Mouse (Mus musculus): ENCODE measurements around the gene Dock7. TPM values are rescaled to one million over a fixed set of nuclear protein-coding genes. Genes with fewer than 3 reads are reported as not detected.

The Dock7 gene
- polyA plus RNA-seq, 1 experiment from 2014 or later = 94.2 TPM

DNA sequence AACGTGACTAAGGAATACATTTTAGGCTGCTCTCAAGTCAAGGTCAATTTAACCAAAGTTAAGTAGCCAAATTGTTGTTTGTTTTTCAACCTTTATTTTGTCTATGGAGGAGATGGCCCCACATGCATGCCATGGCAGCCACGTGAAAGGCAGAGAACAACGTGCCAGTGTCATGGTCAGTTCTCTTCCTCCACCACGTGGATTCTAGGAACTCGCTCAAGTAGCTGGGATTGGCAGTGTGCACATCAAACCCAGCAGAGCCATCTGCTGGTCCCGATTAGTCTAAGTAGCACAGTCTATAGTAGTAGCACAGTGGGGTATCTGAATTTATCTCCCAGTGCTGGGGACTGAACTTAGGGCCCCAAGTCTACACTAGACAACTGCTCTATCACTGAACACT lies 51.9 kb downstream of the Dock7 start:
- no peaks in the 10 kb centered on the region for H3K9me3 ChIP-seq
- H3K4me1 ChIP-seq = no peaks in the 10 kb centered on the region
- no peak overlapping the region for H3K4me2 ChIP-seq (replicated peaks)
- peaks cover 57% of the 10 kb centered on the region for H3K36me3 ChIP-seq
- no peak overlapping the region for H3K4me3 ChIP-seq
- no peak for ATAC-seq (ENCODE audit: insufficient number of reproducible peaks, insufficient read depth, low FRiP score, low TSS enrichment)
- 82% methylated on average over 6 of the region's 6 CpGs for WGBS
- no peak overlapping the region for H3K9ac ChIP-seq
- H3K27me3 ChIP-seq = no peaks in the 10 kb centered on the region
- no peak overlapping the region for H3K27ac ChIP-seq

DNA sequence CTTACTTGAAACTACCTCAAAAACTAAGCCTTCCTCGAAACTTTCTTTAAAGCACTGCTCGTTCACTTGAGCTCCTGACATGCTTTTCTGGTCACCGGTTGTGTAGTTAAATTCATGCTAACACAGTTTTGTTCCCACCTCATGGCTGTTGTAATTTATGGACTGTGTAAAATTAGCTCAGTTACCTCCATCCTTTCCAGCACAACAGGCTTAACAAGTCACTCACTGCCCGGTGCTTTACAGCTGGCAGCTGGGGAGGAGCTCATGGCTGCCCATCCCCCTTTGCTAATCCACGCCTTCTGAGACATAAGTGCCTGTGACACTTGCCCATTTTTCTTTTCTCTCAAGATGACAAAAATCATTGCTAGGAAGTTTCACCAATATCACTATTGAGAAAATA lies 56.2 kb downstream of the Dock7 start:
- Histone ChIP-seq H3K9ac (no peak overlapping the region), H3K27ac (no peak overlapping the region), H3K36me3 (peaks cover 35% of the 10 kb centered on the region), H3K27me3 (no peaks in the 10 kb centered on the region), H3K9me3 (no peaks in the 10 kb centered on the region), H3K4me2 (replicated peaks) (no peak overlapping the region), H3K4me1 (no peaks in the 10 kb centered on the region), H3K4me3 (no peak overlapping the region)
- 72% methylated on average over 5 of the region's 5 CpGs for WGBS
- ATAC-seq (ENCODE audit: insufficient number of reproducible peaks, insufficient read depth, low FRiP score, low TSS enrichment) = no peak

- H3K36me3 ChIP-seq = peaks cover 27% of the 10 kb centered on the region
Observed at GRCm38 (mm10) chr4:99048581-99048980, 72.1 kb downstream of the Dock7 start.

DNA sequence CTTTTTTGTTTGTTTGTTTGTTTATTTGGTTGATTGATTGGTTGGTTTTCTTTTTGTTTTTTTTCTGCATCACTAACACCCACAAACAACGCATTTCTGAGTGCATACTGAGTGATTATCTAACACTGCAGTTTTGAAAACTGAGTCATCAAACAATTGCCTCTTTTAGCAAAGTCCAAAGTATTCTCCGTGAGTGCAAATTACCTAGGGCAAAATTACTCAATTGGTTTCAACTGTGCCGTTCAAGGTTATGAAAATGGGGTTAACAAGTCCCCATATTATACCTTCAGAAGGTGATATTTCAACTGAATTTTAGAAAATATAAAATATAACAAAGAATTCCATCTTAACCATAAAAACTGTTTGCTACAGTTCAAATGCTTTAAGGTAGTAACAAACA lies 74.2 kb downstream of the Dock7 start:
- Histone ChIP-seq H3K9ac (no peak overlapping the region), H3K9me3 (peaks cover 4% of the 10 kb centered on the region; the same call in 1 of the 2 replicates), H3K27ac (no peak overlapping the region), H3K4me2 (replicated peaks) (no peak overlapping the region), H3K27me3 (no peaks in the 10 kb centered on the region), H3K36me3 (peaks cover 41% of the 10 kb centered on the region), H3K4me3 (no peak overlapping the region), H3K4me1 (no peaks in the 10 kb centered on the region)
- ATAC-seq (ENCODE audit: insufficient number of reproducible peaks, insufficient read depth, low FRiP score, low TSS enrichment) = no peak
- 48% methylated on average over 3 of the region's 3 CpGs for whole genome bisulfite sequencing

More at GRCm38 (mm10) chr4:99048581-99048980, 72.1 kb downstream of the Dock7 start:
- H3K4me2 ChIP-seq (replicated peaks) = no peak overlapping the region
- no peaks in the 10 kb centered on the region for H3K4me1 ChIP-seq
- no peak overlapping the region for H3K9ac ChIP-seq
- no peaks in the 10 kb centered on the region for H3K9me3 ChIP-seq
- H3K27ac ChIP-seq = no peak overlapping the region
- WGBS = 84% methylated on average over 2 of the region's 2 CpGs
- H3K4me3 ChIP-seq = no peak overlapping the region
- ATAC-seq (ENCODE audit: insufficient number of reproducible peaks, insufficient read depth, low FRiP score, low TSS enrichment) = no peak
- H3K27me3 ChIP-seq = no peaks in the 10 kb centered on the region

DNA sequence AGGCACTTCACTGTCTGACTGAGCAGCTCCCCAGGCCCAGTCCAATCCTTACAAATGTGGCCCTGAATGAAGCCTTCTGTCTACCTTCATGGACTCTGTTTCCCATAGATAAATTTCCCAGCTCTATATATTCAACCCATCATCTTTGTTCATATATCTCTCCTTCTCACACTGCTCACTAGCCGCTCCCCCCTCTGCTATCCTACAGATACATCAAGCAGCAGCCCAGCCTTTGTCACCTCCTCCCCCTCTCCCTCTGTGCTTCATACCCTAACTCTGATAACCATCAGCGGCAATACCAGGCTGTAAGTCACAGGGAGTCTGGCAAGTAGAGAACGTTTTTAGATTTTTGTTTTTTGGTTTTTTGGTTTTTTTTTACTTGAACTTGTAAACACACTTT lies 75.9 kb downstream of the Dock7 start:
- H3K27ac ChIP-seq = no peak overlapping the region
- H3K4me2 ChIP-seq (replicated peaks) = no peak overlapping the region
- H3K27me3 ChIP-seq = no peaks in the 10 kb centered on the region
- H3K4me3 ChIP-seq = no peak overlapping the region
- H3K9ac ChIP-seq = no peak overlapping the region
- no peaks in the 10 kb centered on the region for H3K4me1 ChIP-seq
- ATAC-seq (ENCODE audit: insufficient number of reproducible peaks, insufficient read depth, low FRiP score, low TSS enrichment) = no peak
- H3K36me3 ChIP-seq = peaks cover 48% of the 10 kb centered on the region
- 83% methylated on average over 3 of the region's 3 CpGs for WGBS
- peaks cover 4% of the 10 kb centered on the region; the same call in 1 of the 2 replicates for H3K9me3 ChIP-seq

DNA sequence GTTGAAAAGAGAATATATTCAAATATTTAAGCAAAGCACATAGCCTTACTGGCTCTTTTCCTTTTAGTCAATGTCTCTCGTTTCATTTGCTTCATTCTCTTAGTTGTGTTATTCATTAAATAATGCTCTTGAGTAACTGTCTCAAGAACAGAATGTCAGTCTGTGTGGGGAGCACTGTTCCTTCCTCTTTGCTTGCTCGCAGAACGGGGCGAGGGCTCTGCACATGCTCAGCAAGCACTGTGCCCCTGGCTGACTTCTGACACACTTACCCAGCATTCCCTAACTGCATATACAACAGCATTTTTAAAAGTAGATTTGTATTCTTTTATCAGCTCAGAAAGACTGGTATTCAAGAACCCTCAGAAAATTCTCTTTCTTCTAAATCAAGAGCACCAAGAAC lies 87.8 kb downstream of the Dock7 start:
- H3K27ac ChIP-seq = no peak overlapping the region

GRCm38 (mm10) chr4:99030686-99031085 lies 90.0 kb downstream of the Dock7 start, which contains the start of gene Angptl3:
Gene Angptl3, plus strand, starts transcription at chr4:99030954.
- Histone ChIP-seq H3K9ac (no peak within 1 kb of the TSS), H3K4me1 (no peaks in the 10 kb centered on the region), H3K36me3 (no peaks in the 10 kb centered on the region), H3K27ac (no peak within 1 kb of the TSS), H3K4me2 (replicated peaks) (no peak within 1 kb of the TSS), H3K4me3 (no peak within 1 kb of the TSS), H3K27me3 (no peaks in the 10 kb centered on the region), H3K9me3 (no peaks in the 10 kb centered on the region)
- no peak for ATAC-seq (ENCODE audit: insufficient number of reproducible peaks, insufficient read depth, low FRiP score, low TSS enrichment)
- 63% methylated on average over 2 of the region's 2 CpGs for WGBS

More for the DNA sequence above, 87.8 kb downstream of the Dock7 start:
- Histone ChIP-seq H3K9ac (no peak overlapping the region), H3K4me3 (no peak overlapping the region), H3K36me3 (no peaks in the 10 kb centered on the region), H3K27me3 (no peaks in the 10 kb centered on the region), H3K4me1 (no peaks in the 10 kb centered on the region), H3K9me3 (no peaks in the 10 kb centered on the region), H3K4me2 (replicated peaks) (no peak overlapping the region)
- ATAC-seq (ENCODE audit: insufficient number of reproducible peaks, insufficient read depth, low FRiP score, low TSS enrichment) = no peak
- 85% methylated on average over 4 of the region's 4 CpGs for WGBS

GRCm38 (mm10) chr4:99028377-99028776 lies 92.3 kb downstream of the Dock7 start:
- H3K4me2 ChIP-seq (replicated peaks) = no peak overlapping the region
- no peak overlapping the region for H3K4me3 ChIP-seq
- H3K9me3 ChIP-seq = no peaks in the 10 kb centered on the region
- no peak overlapping the region for H3K27ac ChIP-seq
- ATAC-seq (ENCODE audit: insufficient number of reproducible peaks, insufficient read depth, low FRiP score, low TSS enrichment) = no peak
- H3K4me1 ChIP-seq = no peaks in the 10 kb centered on the region
- WGBS = 87% methylated on average over 5 of the region's 5 CpGs
- no peaks in the 10 kb centered on the region for H3K27me3 ChIP-seq
- 0 out of 2 replicates have a peak, but pooled peaks cover 4% of the 10 kb centered on the region for H3K36me3 ChIP-seq
- no peak overlapping the region for H3K9ac ChIP-seq

DNA sequence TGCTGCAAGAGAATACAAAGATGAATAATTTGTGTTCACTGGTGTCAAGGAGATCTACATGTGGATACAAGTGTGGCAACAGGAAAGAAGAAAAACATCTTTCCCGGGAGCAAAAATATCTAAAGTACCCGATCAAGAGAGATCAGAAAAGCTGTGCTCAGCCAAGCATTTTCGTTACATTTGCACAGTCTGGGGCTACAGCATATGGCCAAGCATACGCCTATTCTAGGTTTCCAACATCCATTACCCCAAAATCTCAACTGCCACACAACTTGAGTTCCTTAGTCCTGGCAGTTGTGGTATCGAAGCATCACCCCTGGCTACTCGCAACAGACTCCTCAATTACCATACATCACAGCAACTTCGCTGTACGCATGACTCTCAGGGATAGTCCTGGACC lies 98.5 kb downstream of the Dock7 start:
- Histone ChIP-seq H3K4me2 (replicated peaks) (no peak overlapping the region), H3K4me1 (no peaks in the 10 kb centered on the region), H3K36me3 (0 out of 2 replicates have a peak, but pooled peaks cover 10% of the 10 kb centered on the region), H3K9me3 (no peaks in the 10 kb centered on the region), H3K4me3 (no peak overlapping the region), H3K27me3 (no peaks in the 10 kb centered on the region), H3K9ac (no peak overlapping the region), H3K27ac (no peak overlapping the region)
- 95% methylated on average over 8 of the region's 8 CpGs for WGBS
- ATAC-seq (ENCODE audit: insufficient number of reproducible peaks, insufficient read depth, low FRiP score, low TSS enrichment) = no peak

DNA sequence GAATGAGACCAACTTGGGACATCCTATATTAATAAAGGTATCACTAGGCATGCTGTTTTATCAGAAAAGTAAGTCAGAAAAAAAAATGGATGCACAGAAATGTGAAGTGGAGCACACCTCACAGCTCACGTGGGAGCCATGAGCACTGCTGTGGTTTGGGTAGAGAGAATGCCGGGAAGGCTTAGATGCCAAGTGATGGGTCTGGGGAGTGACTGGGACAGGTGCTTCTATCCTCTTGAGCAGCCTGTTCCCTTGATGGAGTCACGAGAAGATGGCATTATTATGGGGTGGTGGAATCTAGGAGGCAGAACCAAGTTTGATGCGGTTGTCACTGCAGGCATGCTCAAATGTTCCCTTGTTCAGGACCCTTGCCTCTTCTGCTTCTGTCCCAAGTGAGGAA lies 109.7 kb downstream of the Dock7 start:
- ATAC-seq (ENCODE audit: insufficient number of reproducible peaks, insufficient read depth, low FRiP score, low TSS enrichment) = no peak
- Histone ChIP-seq H3K27ac (no peak overlapping the region), H3K4me1 (no peaks in the 10 kb centered on the region), H3K27me3 (no peaks in the 10 kb centered on the region), H3K9ac (no peak overlapping the region), H3K9me3 (no peaks in the 10 kb centered on the region), H3K4me3 (no peak overlapping the region), H3K4me2 (replicated peaks) (no peak overlapping the region), H3K36me3 (peaks cover 44% of the 10 kb centered on the region)
- 90% methylated on average over 4 of the region's 4 CpGs for WGBS

DNA sequence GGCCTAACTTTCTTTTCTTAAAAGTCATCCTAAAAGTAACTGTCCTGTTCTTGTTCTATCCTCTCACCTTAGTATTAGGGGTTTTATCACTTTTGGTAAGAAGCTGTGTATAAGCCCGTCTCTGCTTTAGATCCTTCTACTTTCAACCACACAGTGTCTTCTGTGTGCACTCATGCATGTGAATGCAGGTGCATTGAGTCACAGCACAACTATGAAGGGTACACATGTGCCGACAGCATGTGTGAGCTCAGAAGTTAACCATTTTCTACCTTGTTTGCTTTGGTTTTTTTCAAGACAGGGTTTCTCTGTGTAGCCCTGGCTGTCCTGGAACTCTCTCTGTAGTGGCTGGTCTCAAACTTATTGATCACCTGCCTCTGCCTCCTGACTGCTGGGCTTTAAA lies 114.4 kb downstream of the Dock7 start:
- no peak overlapping the region for H3K9ac ChIP-seq
- H3K36me3 ChIP-seq = peaks cover 24% of the 10 kb centered on the region
- no peaks in the 10 kb centered on the region for H3K27me3 ChIP-seq
- H3K9me3 ChIP-seq = no peaks in the 10 kb centered on the region
- 70% methylated on average over 2 of the region's 2 CpGs for WGBS
- H3K4me3 ChIP-seq = no peak overlapping the region
- H3K4me1 ChIP-seq = no peaks in the 10 kb centered on the region
- no peak overlapping the region for H3K27ac ChIP-seq
- ATAC-seq (ENCODE audit: insufficient number of reproducible peaks, insufficient read depth, low FRiP score, low TSS enrichment) = no peak
- H3K4me2 ChIP-seq (replicated peaks) = no peak overlapping the region

DNA sequence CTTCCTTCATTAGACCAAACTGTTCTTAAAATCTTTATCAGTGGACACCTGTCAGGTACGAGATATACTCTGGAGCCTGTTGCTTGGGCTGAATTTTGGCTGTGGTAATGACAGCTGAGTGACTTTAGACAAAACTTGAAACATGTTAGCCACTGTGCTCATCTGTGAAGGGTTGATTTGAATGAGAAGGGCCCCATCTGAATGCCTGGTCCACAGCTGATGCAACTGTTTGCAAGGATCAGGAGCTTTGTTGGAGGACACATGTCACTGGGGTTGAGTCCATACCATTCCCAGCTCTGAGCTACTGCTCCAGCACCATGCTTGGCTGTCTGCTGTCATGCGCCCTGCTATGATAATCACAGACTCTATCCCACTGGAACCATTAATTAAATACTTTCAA lies 115.1 kb downstream of the Dock7 start:
- Histone ChIP-seq H3K27ac (no peak overlapping the region), H3K27me3 (no peaks in the 10 kb centered on the region), H3K9ac (no peak overlapping the region), H3K4me3 (no peak overlapping the region), H3K4me2 (replicated peaks) (no peak overlapping the region), H3K9me3 (no peaks in the 10 kb centered on the region), H3K4me1 (no peaks in the 10 kb centered on the region), H3K36me3 (peaks cover 18% of the 10 kb centered on the region)
- 94% methylated on average over 2 of the region's 2 CpGs for WGBS
- no peak for ATAC-seq (ENCODE audit: insufficient number of reproducible peaks, insufficient read depth, low FRiP score, low TSS enrichment)

- peaks cover 19% of the 10 kb centered on the region for H3K36me3 ChIP-seq
- H3K9ac ChIP-seq = no peak overlapping the region
- no peak overlapping the region for H3K4me3 ChIP-seq
- no peaks in the 10 kb centered on the region for H3K9me3 ChIP-seq
- ATAC-seq (ENCODE audit: insufficient number of reproducible peaks, insufficient read depth, low FRiP score, low TSS enrichment) = no peak
- no peaks in the 10 kb centered on the region for H3K27me3 ChIP-seq
- H3K27ac ChIP-seq = no peak overlapping the region
- H3K4me2 ChIP-seq (replicated peaks) = no peak overlapping the region
- WGBS = 64% methylated on average over 4 of the region's 4 CpGs
- H3K4me1 ChIP-seq = no peaks in the 10 kb centered on the region
Observed at GRCm38 (mm10) chr4:98993491-98993890, 127.2 kb downstream of the Dock7 start.

All from embryonic facial prominence, embryonic 12.5 days (tissue).